Mouse (Mus musculus) left cerebral cortex, adult 9 months (tissue): ENCODE measurements around the gene Vps36.

Source experiments
- DNase-seq, 2 experiments: peaks; one replicate each; pipeline ENCODE4 v3.0.0; 2022; ENCODE audit warnings: low spot score in 2 of 2

Vps36 gene

DNA sequence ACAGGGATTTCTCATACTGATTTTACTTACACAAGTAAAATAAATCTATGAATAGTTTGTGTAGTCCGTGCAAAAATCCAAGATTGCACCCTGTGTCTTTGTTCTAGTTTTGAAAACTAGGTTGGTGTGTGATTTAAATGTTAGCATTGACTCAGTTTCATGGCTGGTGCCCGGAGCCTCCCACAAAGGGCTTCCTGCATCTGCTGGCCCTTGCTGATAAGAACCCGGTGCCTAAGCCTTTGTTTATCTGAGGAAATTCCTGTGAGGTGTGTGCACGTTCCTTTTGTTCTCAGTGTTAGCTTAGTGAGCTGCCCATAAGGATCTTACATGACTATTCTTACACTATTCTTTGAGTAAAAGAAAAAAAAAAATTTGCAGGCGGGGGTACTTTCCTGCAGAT, 16.4 kb downstream of the Vps36 start:
- no peak for DNase-seq

DNA sequence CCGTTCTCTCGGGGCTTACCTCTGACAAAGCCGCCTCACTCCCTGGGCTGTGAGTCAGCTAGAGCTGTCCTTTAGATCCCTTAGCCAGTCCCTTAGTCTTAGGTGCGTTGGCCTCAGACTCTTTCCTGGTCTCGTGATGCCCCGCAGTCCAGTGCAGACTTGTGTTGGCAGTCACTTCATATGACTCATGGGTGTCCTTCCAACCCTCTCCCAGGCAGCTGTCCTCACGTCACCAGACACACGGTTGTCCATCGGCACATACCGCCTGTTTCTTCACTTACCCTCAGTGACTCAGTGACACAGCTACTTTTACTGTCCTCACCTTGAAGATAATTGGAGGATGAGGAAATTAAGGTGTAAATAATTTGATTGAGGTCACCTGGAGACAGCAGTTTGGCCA, 22.2 kb downstream of the Vps36 start:
- DNase-seq: no peak

DNA sequence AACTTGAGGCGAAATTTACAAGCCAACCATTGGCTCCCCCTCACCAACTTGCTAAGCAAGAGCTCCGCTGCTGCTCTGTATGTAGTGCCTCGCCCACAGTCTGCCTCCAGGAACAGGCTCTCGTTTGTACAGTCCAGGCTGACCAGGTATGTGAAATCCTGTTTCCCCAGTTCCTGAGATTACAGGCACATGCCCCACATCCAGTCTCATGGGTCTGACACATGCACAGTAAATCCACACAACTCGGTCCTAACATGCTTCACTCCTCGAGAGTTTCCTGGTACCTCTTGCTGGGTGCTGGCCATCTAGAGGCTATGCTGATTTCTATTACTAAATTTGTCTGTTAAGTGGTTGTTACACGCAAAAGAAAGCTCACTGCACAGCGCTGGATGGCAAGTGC, 33.8 kb downstream of the Vps36 start:
- no peak for DNase-seq

DNA sequence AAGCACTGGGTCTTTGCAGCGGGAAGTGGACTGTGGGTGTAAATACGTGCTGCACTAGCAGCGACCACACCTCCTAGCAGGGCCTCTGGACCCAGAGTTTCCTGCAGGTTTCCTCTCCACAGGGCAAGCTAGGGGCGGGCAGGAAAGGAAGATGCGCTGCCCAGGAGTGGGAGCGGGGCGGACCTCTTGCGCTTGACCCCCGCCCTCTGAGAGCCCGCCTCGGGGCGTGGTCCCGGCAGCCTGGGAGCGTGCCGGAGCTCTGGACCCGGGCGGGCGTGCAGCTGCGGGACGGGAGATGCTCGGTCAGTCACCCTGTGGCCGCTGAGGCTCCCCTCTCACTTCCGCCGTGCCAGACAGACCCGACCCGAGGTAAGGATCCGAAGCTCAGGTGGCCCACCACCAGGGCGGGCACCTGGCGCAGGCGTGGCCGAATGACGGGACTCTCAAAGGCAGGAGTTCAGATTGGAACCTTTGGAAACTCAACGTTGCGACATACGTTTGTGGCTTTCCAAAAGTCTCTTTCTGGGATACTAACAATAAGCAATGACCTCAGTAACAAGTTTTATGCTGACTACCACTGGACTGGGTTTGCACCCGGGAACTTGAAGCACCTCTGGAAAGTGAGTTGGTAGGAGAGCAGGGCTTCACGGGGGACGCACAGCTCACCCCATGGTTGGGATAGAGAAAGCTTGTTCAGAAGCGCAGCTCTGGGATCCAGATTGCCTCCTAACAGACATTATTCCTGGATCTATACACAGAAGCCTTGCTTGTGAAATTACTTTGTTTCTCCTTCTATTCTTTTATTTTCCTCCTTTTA, 34.7 kb downstream of the Vps36 start, which contains the start of gene Thsd1:
Gene Thsd1, plus strand, starts transcription at position 253 of the 817 bp plus-strand sequence.
- no peak for DNase-seq

DNA sequence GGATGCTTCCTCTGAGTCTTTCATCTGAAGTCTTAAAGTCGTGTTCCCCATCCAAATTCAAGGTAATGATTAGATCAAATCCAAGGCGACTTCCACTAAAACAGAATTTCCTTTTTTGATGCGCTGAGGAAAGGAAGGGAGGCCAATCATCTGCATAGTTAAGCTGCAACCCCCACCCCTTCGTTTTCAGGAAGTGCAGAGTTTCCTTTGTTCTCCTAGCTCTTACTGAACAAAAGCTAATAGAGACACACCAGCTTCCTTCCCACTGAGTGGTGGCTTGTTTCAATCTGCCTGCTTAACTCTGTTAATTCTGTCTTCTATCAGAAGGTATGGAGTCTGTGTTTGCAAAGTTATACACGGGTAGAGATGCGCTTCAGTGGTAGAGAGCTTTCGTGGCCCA, 36.0 kb downstream of the Vps36 start:
- DNase-seq: no peak

DNA sequence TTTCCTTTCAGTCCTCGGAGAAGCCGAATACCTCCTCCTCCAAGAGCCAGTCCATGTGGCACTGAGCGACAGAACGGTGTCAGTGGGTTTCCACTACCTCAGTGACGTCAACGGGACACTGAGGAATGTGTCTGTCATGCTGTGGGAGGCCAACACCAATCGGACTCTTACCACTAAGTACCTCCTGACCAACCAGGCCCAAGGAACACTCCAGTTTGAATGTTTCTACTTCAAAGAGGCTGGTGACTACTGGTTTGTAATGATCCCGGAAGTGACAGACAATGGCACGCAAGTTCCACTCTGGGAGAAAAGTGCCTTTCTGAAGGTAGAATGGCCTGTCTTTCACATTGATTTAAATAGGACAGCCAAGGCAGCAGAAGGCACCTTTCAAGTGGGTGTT, 50.4 kb downstream of the Vps36 start:
- no peak for DNase-seq

DNA sequence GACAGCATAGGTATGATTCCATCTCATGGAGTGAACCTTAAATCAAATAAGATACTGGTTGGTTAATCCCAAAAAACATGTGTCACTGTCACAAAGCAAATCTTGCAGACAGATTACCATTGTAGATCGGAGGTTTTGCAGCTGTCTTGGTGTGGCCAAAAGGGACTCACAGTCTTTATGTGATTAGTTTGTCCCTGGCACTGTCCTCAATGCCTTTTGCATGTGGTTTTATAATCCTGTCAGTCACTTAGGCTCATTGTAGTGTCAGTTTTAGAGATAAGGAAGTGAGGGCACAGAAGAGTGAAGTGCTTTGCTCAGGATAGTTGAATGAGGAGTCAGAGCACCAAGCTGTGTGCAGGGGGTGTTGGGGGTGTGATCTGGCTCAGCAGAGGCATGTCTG, 53.1 kb downstream of the Vps36 start:
- no peak for DNase-seq

DNA sequence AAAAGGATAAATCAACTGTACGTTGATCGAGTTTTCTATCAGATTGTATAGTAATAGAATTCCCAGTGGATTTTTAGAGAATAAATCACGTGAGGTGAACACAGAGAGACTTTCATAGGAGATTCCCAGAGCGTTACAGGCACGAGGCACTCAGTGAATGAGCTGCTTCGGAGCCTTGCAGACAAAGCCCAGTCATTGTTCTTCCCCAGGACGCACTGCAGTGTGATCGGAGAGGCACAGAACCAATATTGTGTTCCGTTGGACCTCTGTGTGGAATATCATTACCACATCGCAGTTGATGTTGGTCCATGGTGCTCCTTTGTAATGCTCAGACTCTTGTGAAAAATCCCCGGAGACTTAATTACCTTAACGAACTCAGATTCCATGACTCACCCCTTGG, 55.3 kb downstream of the Vps36 start:
- peak; percentile 7 to 25 for DNase-seq

DNA sequence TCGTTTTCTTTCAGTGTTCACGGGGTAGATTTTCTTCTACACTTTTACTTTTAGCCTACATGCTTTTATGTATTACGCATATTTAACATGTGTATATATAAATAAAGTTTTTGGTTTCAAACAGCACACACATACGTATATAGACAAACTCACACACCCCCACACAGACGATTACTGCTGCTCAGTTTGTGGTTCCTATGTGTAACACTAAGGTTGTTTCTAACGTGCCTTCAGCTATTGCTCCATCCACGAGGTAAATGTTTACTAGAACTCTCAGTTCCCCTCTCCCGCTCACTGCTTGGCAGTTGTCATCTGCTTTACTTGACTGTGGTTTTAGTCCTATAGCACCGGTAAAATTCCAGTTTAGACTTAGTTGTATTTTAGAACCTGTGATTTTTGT, 56.5 kb downstream of the Vps36 start:
- no peak for DNase-seq

DNA sequence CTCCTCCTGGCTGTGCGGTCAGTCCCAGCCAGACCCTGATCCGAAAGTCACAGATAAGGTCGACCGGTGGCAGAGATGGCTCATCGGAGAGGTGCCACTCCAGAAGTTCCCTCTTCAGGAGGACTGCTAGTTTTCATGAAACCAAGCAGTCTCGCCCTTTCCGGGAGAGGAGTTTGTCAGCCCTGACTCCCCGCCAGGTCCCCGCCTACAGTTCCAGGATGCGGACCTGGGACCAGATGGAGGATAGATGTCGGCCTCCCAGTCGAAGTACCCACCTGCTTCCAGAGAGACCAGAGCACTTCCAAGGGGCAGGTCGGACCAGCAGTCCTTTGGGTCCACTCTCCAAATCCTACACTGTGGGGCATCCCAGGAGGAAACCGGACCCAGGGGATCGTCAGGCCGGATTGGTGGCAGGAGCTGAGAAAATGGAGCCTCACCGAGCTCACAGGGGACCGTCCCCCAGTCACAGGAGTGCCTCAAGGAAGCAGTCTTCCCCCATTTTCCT, 66.4 kb downstream of the Vps36 start:
- DNase-seq: no peak

DNA sequence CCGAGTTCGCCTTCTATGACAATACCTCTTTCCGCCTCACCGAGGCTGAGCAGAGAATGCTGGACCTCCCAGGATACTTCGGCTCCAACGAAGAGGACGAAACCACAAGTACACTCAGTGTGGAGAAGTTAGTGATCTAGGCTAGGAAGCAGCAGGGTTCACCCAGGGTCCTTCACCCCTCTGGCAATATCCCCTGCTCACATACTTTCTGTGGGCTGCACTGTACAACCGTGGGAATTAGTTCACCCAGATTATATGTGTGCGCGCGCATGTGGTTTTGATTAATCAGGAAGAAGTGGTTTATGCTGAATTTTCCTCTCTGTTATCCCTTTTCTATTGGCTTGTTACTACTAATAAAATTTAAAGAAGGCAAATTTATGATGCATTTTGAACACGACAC, 66.9 kb downstream of the Vps36 start:
- DNase-seq: no peak

DNA sequence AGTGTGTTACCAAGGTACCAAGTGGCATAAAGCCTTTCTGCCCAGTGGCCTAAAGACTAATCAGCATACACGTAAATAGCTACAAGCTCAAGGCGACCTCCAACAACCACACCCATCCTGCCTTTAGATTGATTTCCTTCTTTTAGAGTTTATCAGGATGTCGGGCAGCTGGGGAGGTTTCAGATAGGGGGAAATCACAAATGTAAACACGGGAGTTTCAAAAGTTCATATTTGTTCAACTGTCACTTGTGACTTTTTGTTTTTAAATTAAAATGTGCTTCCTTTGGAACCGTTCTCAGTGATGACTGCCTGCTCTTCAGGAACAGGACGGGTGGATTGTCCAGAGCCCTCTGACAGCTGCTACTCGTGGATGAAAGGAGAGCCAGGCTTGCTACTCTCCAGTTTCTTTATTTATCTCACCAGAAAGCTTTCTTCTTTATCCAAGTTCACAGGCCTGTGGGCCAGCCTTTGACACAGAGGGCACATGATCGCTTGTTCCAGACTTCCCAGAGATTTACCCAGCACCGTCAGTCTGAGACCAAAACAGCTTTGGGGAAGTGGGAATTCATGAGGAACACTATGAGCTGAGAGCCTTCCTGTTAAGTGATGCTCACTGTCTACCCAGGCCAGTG, 67.6 kb downstream of the Vps36 start:
- no peak for DNase-seq

DNA sequence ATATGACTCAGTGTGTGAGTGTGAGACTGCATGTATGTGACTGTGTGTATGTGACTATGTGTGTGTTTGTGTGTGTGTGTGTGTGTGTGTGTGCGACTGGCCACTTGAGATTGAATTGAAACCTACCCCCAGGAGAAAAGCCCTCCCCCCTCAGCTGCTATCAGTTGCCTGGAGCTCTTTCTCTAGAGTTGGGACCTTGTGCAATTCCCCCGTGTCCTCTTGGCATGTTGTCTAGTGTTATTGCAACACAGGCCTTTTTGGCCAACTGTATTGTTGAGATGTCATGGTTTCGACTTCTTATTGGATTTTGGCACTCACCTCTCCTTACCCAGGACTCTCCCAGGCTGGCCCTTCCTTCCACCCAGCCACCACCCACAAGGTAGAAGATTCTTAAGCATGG, 69.7 kb downstream of the Vps36 start:
- DNase-seq: no peak

DNA sequence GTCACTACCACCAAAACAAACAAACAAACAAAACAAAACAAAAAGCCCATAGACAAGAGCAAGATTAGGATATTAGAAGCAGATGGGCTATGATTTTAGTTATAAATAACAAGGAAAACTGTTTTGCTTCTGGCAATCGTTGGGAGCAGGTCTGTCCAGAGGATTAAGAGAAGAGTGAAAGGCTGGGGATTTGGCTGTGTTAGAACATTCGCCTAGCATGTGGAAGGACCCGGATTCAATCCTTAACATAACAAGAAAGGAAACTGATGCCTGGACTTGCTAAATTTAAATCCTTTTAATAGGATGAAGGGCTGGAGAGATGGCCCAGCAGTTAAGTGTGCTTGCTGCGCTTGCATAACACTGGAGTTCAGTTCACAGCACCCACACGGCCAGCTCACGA, 71.7 kb downstream of the Vps36 start:
- no peak for DNase-seq

DNA sequence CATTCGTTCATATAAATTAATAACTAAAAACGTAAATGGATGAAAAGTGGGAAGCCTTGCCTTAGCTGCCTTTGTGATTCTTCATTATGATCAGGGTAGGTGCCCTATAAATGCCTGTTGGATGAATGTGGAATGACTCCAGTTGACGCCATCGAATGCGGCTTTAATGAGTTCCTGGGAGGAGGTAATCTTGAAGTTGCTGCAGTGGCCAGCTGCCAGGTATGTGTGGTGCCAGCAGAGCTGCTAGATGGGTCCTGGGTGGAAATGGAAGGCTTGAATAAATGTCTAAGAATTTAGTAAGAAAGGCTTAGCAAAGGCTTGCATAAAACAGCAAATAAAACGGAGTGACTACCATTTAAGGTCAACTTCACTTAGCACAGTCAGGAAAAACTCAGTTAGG, 72.2 kb downstream of the Vps36 start:
- no peak for DNase-seq

DNA sequence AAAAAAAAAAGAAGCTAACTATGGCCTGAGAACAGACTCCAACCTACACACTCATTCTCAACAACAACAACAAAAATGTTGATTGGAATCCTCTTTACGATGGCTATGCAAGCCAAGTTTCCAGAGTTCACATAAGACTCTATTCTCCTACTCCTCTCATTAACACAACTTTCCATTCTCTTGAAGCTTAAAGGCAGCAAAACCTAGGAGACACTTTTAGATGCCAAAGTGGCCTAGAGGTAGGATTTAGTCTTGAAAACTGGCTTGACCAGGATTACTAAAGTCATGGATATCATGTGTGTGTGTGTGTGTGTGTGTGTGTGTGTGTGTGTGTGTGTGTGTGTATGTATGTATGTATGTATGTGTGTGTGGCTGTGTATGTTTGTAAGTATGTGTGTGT, 72.6 kb downstream of the Vps36 start:
- DNase-seq: no peak

DNA sequence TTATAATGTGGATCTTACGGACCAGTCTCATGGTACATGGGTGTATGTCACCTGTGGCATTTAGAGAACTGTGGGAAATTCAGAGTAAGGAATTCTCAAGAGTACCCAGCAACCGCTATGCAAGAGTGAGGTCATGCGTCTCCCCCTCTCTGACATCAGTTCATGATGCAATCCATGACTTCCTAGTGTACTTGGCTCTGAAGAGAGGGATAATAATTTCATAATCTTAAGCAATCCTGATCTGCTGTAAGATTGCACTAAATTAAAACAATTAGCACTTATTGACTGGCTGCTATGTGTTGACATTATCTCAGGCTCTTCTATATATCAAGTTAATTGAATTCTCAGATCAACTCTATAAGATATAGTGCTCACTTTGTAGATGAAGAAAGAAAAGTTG, 74.2 kb downstream of the Vps36 start:
- DNase-seq: no peak
